Mouse (Mus musculus) cerebellum, adult 2 months (tissue): Measurements from ENCODE around the gene 4933402D24Rik. TPM values are rescaled to one million over a fixed set of nuclear protein-coding genes. Genes with fewer than 3 reads are reported as not detected.

Source experiments
- DNase-seq, 2 experiments: peaks; one replicate each; pipeline ENCODE4 v3.0.0; 2021
- H3K27ac ChIP-seq: fragments of 200-500 bp; 2 replicates; pipeline ENCODE4 v1.5.1; 2012; ENCODE audit warnings: low read length, control low read depth, inconsistent platforms; ENCODE audit not compliant: insufficient read depth
- H3K27me3 ChIP-seq: fragments of 200-500 bp; 2 replicates; pipeline ENCODE4 v1.6.1; 2012; ENCODE audit warnings: inconsistent platforms, mild to moderate bottlenecking, low read length, moderate library complexity; ENCODE audit not compliant: control insufficient read depth, insufficient read depth
- H3K4me1 ChIP-seq: fragments of 200-500 bp; 2 replicates; pipeline ENCODE4 v1.6.1; 2011; ENCODE audit warnings: low read length; ENCODE audit not compliant: control insufficient read depth, insufficient read depth
- H3K4me3 ChIP-seq: fragments of 200-500 bp; replicated peaks from 2 replicates; pipeline ENCODE3; 2011; ENCODE audit warnings: mild to moderate bottlenecking, low read depth, low read length, control low read depth; ENCODE audit not compliant: insufficient read depth
- CTCF ChIP-seq: fragments of 200-500 bp; IDR thresholded peaks from 2 replicates; pipeline ENCODE4 v1.5.1; 2011; ENCODE audit warnings: low read depth, mild to moderate bottlenecking, control low read depth, low read length, moderate library complexity, borderline replicate concordance; ENCODE audit not compliant: insufficient read depth
- POLR2A ChIP-seq: fragments of 200-500 bp; IDR thresholded peaks from 2 replicates; pipeline ENCODE4 v1.6.1; 2011; ENCODE audit warnings: low read length, control low read depth, borderline replicate concordance; ENCODE audit not compliant: insufficient read depth
- WGBS: fragments of 180-500 bp; shearing (Covaris S2); methylation state at CpG from one replicate; pipeline ENCODE4 v1.1.7; 2018; 5-methylcytosine and 5-hydroxymethylcytosine counted together
- polyA plus RNA-seq: library from polyadenylated mRNA; depleted of rRNA; stranded (reverse); fragments of >200 nt; gene quantifications from 2 replicates; pipeline ENCODE4 v1.2.3, GENCODE M21; 2012; rRNA removed

4933402D24Rik gene
- polyA plus RNA-seq, result 0.13 TPM in 2 replicates

- no peak for DNase-seq
- TF ChIP-seq CTCF, result no peak
- TF ChIP-seq POLR2A, result no peak
- 67% methylated on average over 5 of the region's 5 CpGs for WGBS
- Histone ChIP-seq H3K27me3 (no peaks in the 10 kb centered on the region), H3K4me1 (no peaks in the 10 kb centered on the region; the same call in 1 of the 2 replicates), H3K27ac (no peak within 1 kb of the TSS), H3K4me3 (no peak within 1 kb of the TSS)
Measured at GRCm38 (mm10) chr1:63769167-63769566, at the start of gene 4933402D24Rik. 4933402D24Rik (minus strand) TSS chr1:63769267.

DNA sequence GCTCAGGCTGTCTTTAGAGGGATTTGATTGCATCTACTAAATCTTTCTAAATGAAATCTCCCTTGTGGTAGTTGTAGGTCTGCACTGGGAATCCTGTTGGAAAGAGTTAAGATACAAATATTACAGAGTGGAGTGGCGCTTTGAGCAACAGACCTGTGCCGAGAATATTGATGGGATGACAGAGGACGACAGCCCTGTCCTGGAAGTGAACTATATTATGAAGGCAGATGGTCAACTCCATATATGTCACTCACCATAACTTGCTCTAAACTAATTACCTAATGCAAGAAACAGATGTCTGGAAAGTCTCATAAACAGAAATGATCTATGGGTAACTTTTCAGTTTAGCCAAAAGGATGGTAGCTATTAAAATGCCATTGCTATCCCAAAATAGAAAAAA is 39.5 kb upstream of the 4933402D24Rik start:
- no peaks in the 10 kb centered on the region for H3K27me3 ChIP-seq
- 64% methylated on average over 3 of the region's 3 CpGs for WGBS
- no peak overlapping the region for H3K27ac ChIP-seq
- DNase-seq, result no peak
- H3K4me1 ChIP-seq, result no peaks in the 10 kb centered on the region
- TF ChIP-seq POLR2A (no peak), CTCF (no peak)
- H3K4me3 ChIP-seq, result no peak overlapping the region

- no peaks in the 10 kb centered on the region for H3K27me3 ChIP-seq
- no peak for DNase-seq
- H3K4me1 ChIP-seq, result no peaks in the 10 kb centered on the region
- H3K27ac ChIP-seq, result no peak overlapping the region
- no peak for TF ChIP-seq CTCF
- TF ChIP-seq POLR2A, result no peak
- H3K4me3 ChIP-seq, result no peak overlapping the region
Measured at GRCm38 (mm10) chr1:63805095-63805494, 36.0 kb upstream of the 4933402D24Rik start.

GRCm38 (mm10) chr1:63794326-63794725 is 25.3 kb upstream of the 4933402D24Rik start:
- no peak for TF ChIP-seq CTCF
- no peaks in the 10 kb centered on the region for H3K4me1 ChIP-seq
- no peaks in the 10 kb centered on the region for H3K27me3 ChIP-seq
- DNase-seq, result no peak
- no peak overlapping the region for H3K4me3 ChIP-seq
- no peak overlapping the region for H3K27ac ChIP-seq

DNA sequence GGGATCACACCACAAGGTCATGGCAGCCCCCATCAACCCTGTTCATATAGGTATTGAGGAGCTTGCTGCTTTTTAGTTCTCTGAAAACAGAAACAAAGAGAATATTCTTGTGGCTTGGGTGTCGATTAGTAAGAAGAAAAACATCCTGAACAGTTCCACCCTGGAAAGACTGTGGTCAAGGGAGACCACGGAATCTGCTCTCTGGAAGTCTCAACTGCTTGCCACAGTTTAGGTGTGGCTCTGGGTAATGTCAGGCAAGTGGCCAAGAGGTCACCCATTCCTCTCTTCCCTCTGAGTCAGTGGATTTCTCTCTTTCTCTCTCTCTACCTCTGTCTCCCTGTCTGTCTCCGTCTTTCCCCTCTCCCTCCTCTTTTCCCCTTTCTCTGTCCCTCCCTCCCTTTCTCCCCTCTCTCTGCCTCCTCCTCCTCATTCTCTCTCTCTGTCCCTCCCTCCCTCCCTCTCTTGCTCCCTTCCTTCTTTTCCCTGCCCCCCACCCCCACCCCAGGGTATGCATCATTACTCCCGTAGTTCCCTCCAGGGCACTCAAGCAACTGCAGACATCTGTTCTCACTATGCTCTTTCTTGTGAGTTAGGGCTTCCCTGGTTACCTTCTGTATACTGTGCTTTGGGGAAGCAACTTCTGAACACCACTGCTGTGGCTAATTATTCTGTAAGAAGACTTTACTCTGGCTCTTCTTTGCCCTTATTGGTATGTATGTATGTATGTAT is 8.0 kb upstream of the 4933402D24Rik start:
- Histone ChIP-seq H3K4me3 (no peak overlapping the region), H3K4me1 (no peaks in the 10 kb centered on the region), H3K27ac (no peak overlapping the region), H3K27me3 (no peaks in the 10 kb centered on the region)
- DNase-seq, result no peak
- no peak for TF ChIP-seq CTCF
- TF ChIP-seq POLR2A, result no peak
- WGBS, result 52% methylated on average over 4 of the region's 4 CpGs

DNA sequence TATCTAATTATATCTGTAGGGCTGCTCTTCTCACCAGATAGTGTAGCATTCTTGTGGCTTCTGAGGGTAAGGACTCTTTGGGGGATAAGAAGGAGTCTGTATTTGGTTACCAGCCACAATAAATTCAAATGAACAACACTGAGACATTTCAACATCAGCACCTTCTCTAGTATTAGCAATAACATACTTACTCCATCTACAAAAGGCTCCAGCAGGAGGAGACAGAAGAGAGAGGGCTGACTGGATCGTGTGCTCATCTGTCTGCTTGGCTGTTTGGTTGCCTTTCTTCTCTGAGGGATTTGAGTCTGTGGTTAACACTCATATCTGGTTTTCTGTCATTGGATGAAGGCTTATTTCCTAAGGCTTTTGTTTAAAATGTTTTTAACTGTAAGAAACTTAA is 7.3 kb upstream of the 4933402D24Rik start:
- no peak for DNase-seq
- Histone ChIP-seq H3K27me3 (no peaks in the 10 kb centered on the region), H3K4me3 (no peak overlapping the region), H3K27ac (no peak overlapping the region), H3K4me1 (no peaks in the 10 kb centered on the region)
- TF ChIP-seq POLR2A (no peak), CTCF (no peak)
- WGBS, result 61% methylated on average over 1 of the region's 1 CpGs

GRCm38 (mm10) chr1:63770309-63770708 is 1.2 kb upstream of the 4933402D24Rik start:
- TF ChIP-seq POLR2A, result no peak
- no peak for TF ChIP-seq CTCF
- Histone ChIP-seq H3K27me3 (no peaks in the 10 kb centered on the region), H3K4me3 (no peak overlapping the region), H3K27ac (no peak overlapping the region), H3K4me1 (no peaks in the 10 kb centered on the region)
- no peak for DNase-seq
- 83% methylated on average over 7 of the region's 7 CpGs for WGBS

DNA sequence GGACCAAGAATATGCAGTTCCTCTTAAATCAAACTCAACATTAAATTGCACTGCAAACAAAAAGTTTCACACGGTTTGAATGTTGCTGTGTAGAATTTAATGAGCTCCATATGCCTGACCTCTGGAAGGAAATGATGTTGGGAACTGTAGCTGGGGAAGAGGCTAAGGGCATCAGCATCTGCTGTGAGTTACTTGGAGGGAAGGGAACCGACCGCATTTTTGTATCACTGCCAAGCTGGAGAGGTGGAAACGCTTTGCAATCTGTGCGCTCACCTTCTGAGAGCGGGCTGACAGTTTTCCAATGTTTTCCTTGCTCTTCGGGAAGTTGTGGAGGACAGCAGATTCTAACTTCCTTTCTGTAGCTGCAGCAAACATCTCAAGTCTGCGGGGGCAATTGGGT is 955 bp downstream of the 4933402D24Rik start:
- TF ChIP-seq POLR2A (no peak), CTCF (no peak)
- H3K4me1 ChIP-seq, result peaks cover 5% of the 10 kb centered on the region; the same call in 1 of the 2 replicates
- no peak overlapping the region for H3K27ac ChIP-seq
- no peak overlapping the region for H3K4me3 ChIP-seq
- WGBS, result 22% methylated on average over 8 of the region's 8 CpGs
- no peaks in the 10 kb centered on the region for H3K27me3 ChIP-seq
- DNase-seq, result peak; percentile 18 to 47

GRCm38 (mm10) chr1:63764395-63764794 is 4.7 kb downstream of the 4933402D24Rik start:
- Histone ChIP-seq H3K27me3 (no peaks in the 10 kb centered on the region), H3K27ac (no peak overlapping the region), H3K4me1 (peaks cover 5% of the 10 kb centered on the region; the same call in 1 of the 2 replicates), H3K4me3 (no peak overlapping the region)
- WGBS, result 62% methylated on average over 7 of the region's 7 CpGs
- no peak for DNase-seq
- no peak for TF ChIP-seq CTCF
- TF ChIP-seq POLR2A, result no peak
